Mouse (Mus musculus) CH12.LX (cell line): ENCODE results near the gene Prpsap2. TPM values are rescaled to one million over a fixed set of nuclear protein-coding genes. Genes with fewer than 3 reads are reported as not detected.
A peak's percentile ranks its signal among the peaks of the same experiment; 100 is the strongest.

Experiments
- DNase-seq: peaks from one replicate; pipeline ENCODE4 v3.0.0-alpha.2; 2013; ENCODE audit errors: extremely low read depth
- H3K27ac ChIP-seq: 2 replicates; pipeline ENCODE4 v1.5.1; 2012; ENCODE audit warnings: low read depth, mild to moderate bottlenecking, control low read depth, moderate library complexity; ENCODE audit not compliant: insufficient read depth
- H3K27me3 ChIP-seq: replicated peaks from 2 replicates; pipeline ENCODE3; 2012; ENCODE audit warnings: inconsistent platforms
- H3K36me3 ChIP-seq, 2 experiments: replicated peaks in 1 of 2; 2 replicates each; pipeline versions ENCODE3 to v1.6.1; 2012; ENCODE audit warnings: inconsistent platforms in 1 of 2, low read length in 1 of 2, mild to moderate bottlenecking in 1 of 2, mixed read lengths in 1 of 2, moderate library complexity in 1 of 2; ENCODE audit not compliant: control insufficient read depth in 1 of 2, insufficient read depth in 1 of 2
- H3K4me1 ChIP-seq, 2 experiments: 2 replicates each; pipeline ENCODE4 v1.6.1; 2012; ENCODE audit warnings: inconsistent platforms in 1 of 2, moderate library complexity in 1 of 2; ENCODE audit not compliant: insufficient read depth in 2 of 2, control insufficient read depth in 1 of 2
- H3K4me2 ChIP-seq: 2 replicates; pipeline ENCODE4 v1.6.1; 2012; ENCODE audit warnings: low read depth, mild to moderate bottlenecking, control low read depth; ENCODE audit not compliant: poor library complexity, insufficient read depth, severe bottlenecking
- H3K4me3 ChIP-seq, 3 experiments: fragments of 150-350 bp in 1 of 3; sonication (generic) in 1 of 3; replicated peaks in 1 of 3; 2 replicates each; pipeline versions ENCODE3 to v1.5.1; 2011 to 2012; ENCODE audit warnings: low read depth in 2 of 3, low read length in 2 of 3, mild to moderate bottlenecking in 2 of 3, moderate library complexity in 2 of 3, control low read depth in 1 of 3, improper control_type of control experiment in 1 of 3, inconsistent platforms in 1 of 3, mixed read lengths in 1 of 3; ENCODE audit not compliant: poor library complexity in 1 of 3
- H3K79me2 ChIP-seq: replicated peaks from 2 replicates; pipeline ENCODE4 v1.6.1; 2012; ENCODE audit warnings: mild to moderate bottlenecking, moderate library complexity; ENCODE audit not compliant: control insufficient read depth, poor library complexity, insufficient read depth, severe bottlenecking; ENCODE audit errors: extremely low read depth
- H3K9ac ChIP-seq: 2 replicates; pipeline ENCODE4 v1.6.1; 2012; ENCODE audit warnings: low read depth, mild to moderate bottlenecking, control low read depth, moderate library complexity; ENCODE audit not compliant: insufficient read depth
- H3K9me3 ChIP-seq: replicated peaks from 2 replicates; pipeline ENCODE3; 2012; ENCODE audit warnings: low read length, inconsistent platforms, mixed read lengths
- BHLHE40 ChIP-seq: IDR thresholded peaks from 2 replicates; pipeline ENCODE4 v1.6.1; 2011; ENCODE audit warnings: mild to moderate bottlenecking, low read depth, low read length, improper control_type of control experiment
- CHD1 ChIP-seq: IDR thresholded peaks from 2 replicates; pipeline ENCODE4 v1.6.1; 2012; ENCODE audit warnings: low read depth, low read length, improper control_type of control experiment, inconsistent platforms
- CTCF ChIP-seq, 2 experiments: IDR thresholded peaks in 1 of 2; conservative IDR thresholded peaks in 1 of 2; 2 replicates each; pipeline ENCODE4 v1.5.1; 2011 to 2012; ENCODE audit warnings: low read depth in 2 of 2, low read length in 2 of 2, improper control_type of control experiment in 1 of 2, inconsistent platforms in 1 of 2, mild to moderate bottlenecking in 1 of 2, moderate library complexity in 1 of 2
- ETS1 ChIP-seq: conservative IDR thresholded peaks from 2 replicates; pipeline ENCODE4 v1.6.1; 2012; ENCODE audit warnings: low read depth, mild to moderate bottlenecking, inconsistent platforms, low read length, improper control_type of control experiment, moderate library complexity
- GABPA ChIP-seq: IDR thresholded peaks from 2 replicates; pipeline ENCODE4 v1.6.1; 2012; ENCODE audit warnings: low read depth, low read length, improper control_type of control experiment, inconsistent platforms; ENCODE audit not compliant: insufficient replicate concordance
- HCFC1 ChIP-seq: IDR thresholded peaks from 2 replicates; pipeline ENCODE4 v1.6.1; 2012; ENCODE audit warnings: low read depth, mild to moderate bottlenecking, inconsistent platforms, low read length, improper control_type of control experiment
- IRF4 ChIP-seq: IDR thresholded peaks from 2 replicates; pipeline ENCODE4 v1.6.1; 2014; ENCODE audit warnings: low read depth, mild to moderate bottlenecking, inconsistent platforms, low read length, improper control_type of control experiment
- JUN ChIP-seq: IDR thresholded peaks from 2 replicates; pipeline ENCODE4 v1.6.1; 2011; ENCODE audit warnings: low read depth, mild to moderate bottlenecking, low read length, improper control_type of control experiment, moderate library complexity; ENCODE audit not compliant: insufficient read depth
- MAX ChIP-seq: IDR thresholded peaks from 2 replicates; pipeline ENCODE4 v1.6.1; 2011; ENCODE audit warnings: low read length, improper control_type of control experiment
- MEF2A ChIP-seq: IDR thresholded peaks from 2 replicates; pipeline ENCODE4 v1.6.1; 2014; ENCODE audit warnings: low read depth, mild to moderate bottlenecking, inconsistent platforms, low read length, improper control_type of control experiment, borderline replicate concordance
- MXI1 ChIP-seq: IDR thresholded peaks from 2 replicates; pipeline ENCODE4 v1.6.1; 2011; ENCODE audit warnings: mild to moderate bottlenecking, low read depth, low read length, improper control_type of control experiment
- MYC ChIP-seq: IDR thresholded peaks from 2 replicates; pipeline ENCODE4 v1.6.1; 2011; ENCODE audit warnings: low read depth, mild to moderate bottlenecking, improper control_type of control experiment, low read length
- NRF1 ChIP-seq: IDR thresholded peaks from 2 replicates; pipeline ENCODE4 v1.6.1; 2014; ENCODE audit warnings: low read depth, mild to moderate bottlenecking, inconsistent platforms, low read length, improper control_type of control experiment, moderate library complexity
- PAX5 ChIP-seq: IDR thresholded peaks from 2 replicates; pipeline ENCODE4 v1.6.1; 2012; ENCODE audit warnings: low read length, inconsistent platforms, mixed read lengths
- POLR2A ChIP-seq: IDR thresholded peaks from 2 replicates; pipeline ENCODE4 v1.6.1; 2011; ENCODE audit warnings: low read depth, mild to moderate bottlenecking, improper control_type of control experiment, low read length
- POLR2AphosphoS2 ChIP-seq: IDR thresholded peaks from 2 replicates; pipeline ENCODE4 v1.6.1; 2011; ENCODE audit warnings: low read depth, low read length, improper control_type of control experiment
- RAD21 ChIP-seq: IDR thresholded peaks from 2 replicates; pipeline ENCODE4 v1.6.1; 2011; ENCODE audit warnings: low read depth, mild to moderate bottlenecking, low read length, improper control_type of control experiment, moderate library complexity
- RCOR1 ChIP-seq: conservative IDR thresholded peaks from 2 replicates; pipeline ENCODE4 v1.6.1; 2012; ENCODE audit warnings: low read depth, mild to moderate bottlenecking, inconsistent platforms, low read length, improper control_type of control experiment
- SIN3A ChIP-seq: IDR thresholded peaks from 2 replicates; pipeline ENCODE4 v1.6.1; 2012; ENCODE audit warnings: low read length, improper control_type of control experiment, inconsistent platforms
- SMC3 ChIP-seq: IDR thresholded peaks from 2 replicates; pipeline ENCODE4 v1.6.1; 2011; ENCODE audit warnings: low read depth, low read length, improper control_type of control experiment
- TBP ChIP-seq: conservative IDR thresholded peaks from 2 replicates; pipeline ENCODE4 v1.6.1; 2011; ENCODE audit warnings: low read depth, low read length, improper control_type of control experiment
- UBTF ChIP-seq: IDR thresholded peaks from 2 replicates; pipeline ENCODE4 v1.6.1; 2012; ENCODE audit warnings: low read depth, mild to moderate bottlenecking, inconsistent platforms, low read length, improper control_type of control experiment, moderate library complexity
- USF1 ChIP-seq: IDR thresholded peaks from 2 replicates; pipeline ENCODE4 v1.6.1; 2014; ENCODE audit warnings: low read depth, mild to moderate bottlenecking, inconsistent platforms, low read length, improper control_type of control experiment
- USF2 ChIP-seq: conservative IDR thresholded peaks from 2 replicates; pipeline ENCODE4 v1.6.1; 2011; ENCODE audit warnings: low read depth, low read length, improper control_type of control experiment
- ZC3H11A ChIP-seq: IDR thresholded peaks from 2 replicates; pipeline ENCODE4 v1.6.1; 2012; ENCODE audit warnings: low read depth, mild to moderate bottlenecking, inconsistent platforms, low read length, improper control_type of control experiment
- ZKSCAN1 ChIP-seq: IDR thresholded peaks from 2 replicates; pipeline ENCODE4 v1.6.1; 2012; ENCODE audit warnings: low read depth, inconsistent platforms, low read length, improper control_type of control experiment, borderline replicate concordance
- dilution Hi-C: fragments of 300-500 bp; cut with MboI; formaldehyde crosslinking; loops from 2 replicates; pipeline ENCODE4 v1.14.3; 2020; ENCODE audit warnings: low sequenced_read_pairs; ENCODE audit not compliant: extremely low pct_unique_long_range_greater_than_20kb, extremely low pct_ligation_motif_present
- in situ Hi-C: fragments of 300-500 bp; cut with MboI; formaldehyde crosslinking; loops from 3 replicates; pipeline ENCODE4 v1.14.3; 2019; ENCODE audit warnings: low sequenced_read_pairs, low pct_ligation_motif_present, low pct_unique_long_range_greater_than_20kb, mixed read lengths
- polyA plus RNA-seq: library from polyadenylated mRNA; unstranded; fragments of >175 nt; gene quantifications from 2 replicates; pipeline ENCODE4 v1.2.1, GENCODE M21; 2012; ENCODE audit warnings: low read depth; ENCODE audit not compliant: insufficient read length
- total RNA-seq, 2 experiments: library from RNA; depleted of rRNA; stranded (reverse); fragments of 300-350 nt in 1 of 2; fragments of >200 nt in 1 of 2; gene quantifications; 2 replicates each; pipeline ENCODE4 v1.2.3; 2012 to 2014

Prpsap2 gene
- total and polyA plus RNA-seq, 3 experiments, result 67.5 to 150 (median 85.6) TPM

- dilution Hi-C loops, result no loop called here
- Histone ChIP-seq H3K36me3 (peaks cover 14 to 40% of the 10 kb centered on the region in 2 experiments), H3K27me3 (no peaks in the 10 kb centered on the region), H3K79me2 (peaks cover 10% of the 10 kb centered on the region; the same call in 1 of the 2 replicates), H3K27ac (no peak overlapping the region), H3K4me1 (peaks cover 6 to 42% of the 10 kb centered on the region in 2 experiments; a peak in 3 of 4 replicates), H3K9ac (0 out of 2 replicates have a peak overlapping the region, but pooled peaks have one; percentile 48), H3K4me2 (peak overlapping the region; percentile 98), H3K9me3 (no peaks in the 10 kb centered on the region), H3K4me3 (peak overlapping the region; percentile 15 to 98 (median 66))
- DNase-seq, result peak; percentile 84
- in situ Hi-C loops, result no loop called here
- peak; percentile 86 for TF ChIP-seq USF1
- TF ChIP-seq PAX5, result no peak
- no peak for TF ChIP-seq RCOR1
- peak; percentile 92 for TF ChIP-seq MXI1
- TF ChIP-seq CTCF (conservative IDR thresholded peaks at IDR 0.05 in 1 of 2, IDR thresholded peaks at IDR 0.05 in 1 of 2; ENCODE audit: low read depth in 2 of 2, low read length in 2 of 2), result peak in 1 of 2 experiments; percentile 64; a peak in 2 of 4 replicates
- TF ChIP-seq UBTF, result 0 out of 2 replicates have a peak, but pooled peaks have one; percentile 4
- peak; percentile 88 for TF ChIP-seq USF2
- peak; percentile 94 for TF ChIP-seq MAX
- TF ChIP-seq MYC, result peak; percentile 89; the same call in 1 of the 2 replicates
- TF ChIP-seq BHLHE40, result peak; percentile 75
- TF ChIP-seq JUN, result no peak
- TF ChIP-seq MEF2A, result no peak
- 0 out of 2 replicates have a peak, but pooled peaks have one; percentile 4 for TF ChIP-seq IRF4
- no peak for TF ChIP-seq SIN3A
- no peak for TF ChIP-seq RAD21
Measured at GRCm38 (mm10) chr11:61760518-61760917, 1.4 kb downstream of the Prpsap2 start.

GRCm38 (mm10) chr11:61757151-61757550, 4.7 kb downstream of the Prpsap2 start:
- dilution Hi-C loops, result no loop called here
- no peak for TF ChIP-seq ZC3H11A
- TF ChIP-seq POLR2A, result no peak
- no peak for TF ChIP-seq USF2
- no peak for TF ChIP-seq ETS1
- TF ChIP-seq NRF1, result no peak
- no peak for TF ChIP-seq ZKSCAN1
- no peak for TF ChIP-seq SMC3
- no peak for TF ChIP-seq CHD1
- no peak for TF ChIP-seq TBP
- no peak for TF ChIP-seq POLR2AphosphoS2
- no peak for TF ChIP-seq HCFC1
- no peak for TF ChIP-seq GABPA
- in situ Hi-C loops, result no loop called here
- Histone ChIP-seq H3K4me3 (no peak overlapping the region), H3K4me1 (peaks cover 6 to 43% of the 10 kb centered on the region in 2 experiments; a peak in 3 of 4 replicates), H3K27ac (no peak overlapping the region), H3K27me3 (no peaks in the 10 kb centered on the region), H3K9ac (no peak overlapping the region), H3K36me3 (peaks cover 38 to 70% of the 10 kb centered on the region in 2 experiments), H3K9me3 (no peaks in the 10 kb centered on the region), H3K79me2 (peaks cover 10% of the 10 kb centered on the region; the same call in 1 of the 2 replicates), H3K4me2 (no peak overlapping the region)
- no peak for DNase-seq
